Mouse (Mus musculus) layer of hippocampus, adult 11-12 months (tissue): ENCODE measurements at regions not wholly inside any gene's neighbourhood (a gene's known extent, or its start where the extent isn't known, plus 50 kb on each side); places are given as distances from the start of the nearest gene placed in this dataset.

Experiments
- DNase-seq: peaks from one replicate; pipeline ENCODE4 v3.0.0; 2022; ENCODE audit warnings: low spot score

DNA sequence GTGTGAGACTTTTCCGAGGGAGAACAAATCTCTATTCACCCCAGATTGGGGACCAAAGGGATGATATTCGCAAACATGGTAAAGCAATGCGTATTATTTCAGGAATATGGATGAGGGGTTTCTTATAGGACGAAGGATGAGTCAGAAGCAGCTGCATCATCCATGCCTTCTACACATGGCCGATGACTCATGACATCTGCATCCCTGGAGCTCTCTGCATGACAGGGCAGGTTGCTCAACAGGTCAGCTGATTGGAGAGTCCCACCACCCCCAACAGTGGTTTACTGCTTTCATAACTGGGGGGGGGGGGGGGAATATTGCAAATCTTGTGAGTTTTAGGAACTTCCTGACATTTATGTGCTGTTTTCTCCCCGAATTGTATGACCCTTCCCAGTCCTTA lies 50.3 kb upstream of the Pias1 start:
- no peak for DNase-seq
